Mouse (Mus musculus): ENCODE results near the gene Gm6408.
"Not testable (repeated sequence)": the region's sequence is repeated elsewhere in the genome, so short reads cannot be mapped to it uniquely, and the experiment has no call there.

Gm6408 gene

DNA sequence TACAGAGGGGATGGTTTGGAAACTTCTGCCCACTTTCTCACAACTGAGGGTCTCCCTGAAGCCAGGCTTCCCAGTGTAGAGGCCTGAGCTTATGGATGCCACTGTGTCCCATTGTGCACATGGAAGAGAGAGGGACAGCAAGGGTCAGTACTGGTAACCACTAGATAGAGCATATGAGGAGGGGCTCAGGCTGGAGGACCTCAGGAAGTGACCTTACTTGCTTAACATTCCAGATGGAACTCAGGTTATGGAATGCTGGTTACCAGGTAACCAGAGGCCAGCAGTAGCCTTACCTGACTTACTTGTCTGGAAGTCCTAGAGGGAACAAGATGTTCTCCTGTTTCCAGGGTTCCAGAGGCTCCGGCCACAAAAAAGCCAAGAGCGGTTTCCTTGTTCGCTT is at the start of gene Gm6408:
Gene Gm6408 (plus strand): TSS at position 301 of the 400 bp plus-strand sequence.
- not testable (repeated sequence) for DNase-seq (ENCODE audit: low spot score)

DNA sequence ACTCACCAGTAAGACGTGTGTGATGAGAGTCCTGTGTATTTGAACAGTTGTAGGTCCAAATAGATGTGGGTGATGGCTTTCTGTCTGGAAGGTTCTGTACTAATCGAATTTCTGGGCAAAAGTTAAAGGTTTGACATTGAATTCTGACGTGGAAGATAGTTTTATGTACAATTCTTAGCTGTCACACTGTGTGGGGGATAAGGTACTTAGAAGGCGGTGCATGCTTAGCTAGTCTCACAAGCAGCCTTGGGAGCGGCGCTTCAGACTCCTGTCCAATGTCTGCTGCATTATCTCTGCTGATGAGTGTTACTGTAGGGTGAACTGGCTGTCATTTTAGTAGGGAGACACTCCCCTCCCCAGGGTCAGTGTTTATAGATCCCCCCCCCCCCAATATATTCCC is 49.3 kb upstream of the Gm6408 start:
- no peak for DNase-seq (ENCODE audit: low spot score)

DNA sequence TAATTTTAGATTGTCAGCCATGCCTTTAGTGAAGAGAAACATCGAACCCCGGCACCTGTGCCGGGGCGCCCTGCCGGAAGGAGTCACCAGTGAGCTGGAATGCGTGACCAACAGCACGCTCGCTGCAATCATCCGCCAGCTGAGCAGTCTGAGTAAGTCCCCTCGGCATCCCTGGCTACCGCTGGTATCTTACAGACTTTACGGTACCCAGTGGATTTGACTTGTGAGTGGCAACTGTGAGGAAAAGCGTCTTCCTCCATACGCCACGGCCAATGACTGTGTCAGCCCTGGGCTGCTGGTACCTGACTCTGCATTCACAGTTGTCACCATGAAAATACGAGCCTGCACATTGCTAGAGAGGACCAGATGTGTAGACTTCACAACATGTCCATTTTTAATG is 46.4 kb upstream of the Gm6408 start:
- no peak for DNase-seq (ENCODE audit: low spot score)

DNA sequence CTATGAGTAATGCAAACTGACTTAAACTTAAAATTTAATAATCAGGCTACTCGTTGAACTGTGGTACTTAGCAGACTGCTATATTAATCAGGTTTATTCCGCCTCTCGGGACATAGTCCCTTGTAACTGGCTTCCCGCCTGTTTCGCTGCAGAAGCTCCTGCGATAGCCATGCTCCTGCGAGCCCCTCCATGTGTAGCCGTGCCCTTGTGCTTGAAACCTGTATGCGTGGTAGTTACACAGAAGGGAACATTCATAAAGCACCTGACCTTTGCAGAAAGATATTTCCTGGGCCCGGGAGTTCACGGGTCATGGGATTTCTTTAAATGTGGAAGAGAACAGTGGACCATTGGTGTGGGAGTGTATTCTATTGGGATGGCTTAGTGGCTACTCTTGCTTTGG is 45.0 kb upstream of the Gm6408 start:
- DNase-seq (ENCODE audit: low spot score): no peak

DNA sequence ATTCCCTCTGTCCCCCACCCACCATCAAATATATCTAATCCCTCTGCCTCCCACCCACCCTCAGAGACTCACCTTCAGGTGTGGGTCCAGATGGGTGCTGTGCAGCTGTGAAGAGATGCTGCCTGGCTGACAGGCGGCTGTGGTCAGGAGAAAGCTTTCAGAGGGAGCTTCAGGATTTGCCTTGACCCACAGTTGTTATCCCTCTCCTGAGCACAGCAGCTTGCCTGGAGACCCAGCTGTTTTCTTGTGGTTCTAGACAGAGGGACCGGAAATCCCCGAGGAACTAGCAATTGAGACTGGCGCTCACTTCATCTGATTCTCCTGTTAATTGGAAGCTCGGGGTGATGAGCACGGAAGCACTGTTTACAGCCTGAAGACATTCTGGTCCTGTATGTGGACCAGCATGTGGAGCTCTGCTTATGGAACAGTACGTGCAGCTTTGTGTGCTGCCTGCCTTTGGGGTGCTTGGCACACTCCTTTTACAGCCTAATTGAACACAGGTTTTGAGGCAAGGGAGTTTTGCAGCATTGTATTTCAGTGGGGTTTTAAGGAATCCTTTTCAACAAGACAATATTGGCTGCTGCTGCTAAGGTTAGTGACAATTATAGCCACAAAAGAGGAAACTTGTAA is 42.5 kb upstream of the Gm6408 start:
- DNase-seq (ENCODE audit: low spot score): no peak

DNA sequence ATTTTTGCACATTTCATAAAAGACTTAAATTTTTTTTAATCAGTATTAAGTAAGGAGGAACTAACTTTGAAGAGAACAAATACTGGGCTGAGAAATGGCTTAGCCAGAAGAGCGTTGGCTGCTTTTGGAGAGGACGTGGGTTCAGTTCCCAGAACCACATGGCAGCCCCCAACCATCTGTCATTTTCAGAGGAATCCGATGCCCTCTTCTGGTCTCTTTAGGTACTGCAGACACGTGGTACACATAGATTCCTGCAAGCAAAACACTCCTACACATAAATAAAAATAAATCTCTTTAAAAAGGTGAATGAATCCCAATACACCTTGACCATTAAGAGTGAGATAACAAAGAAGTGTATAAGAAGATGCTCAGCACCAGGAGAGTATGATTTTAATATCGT is 41.5 kb upstream of the Gm6408 start:
- no peak for DNase-seq (ENCODE audit: low spot score)

DNA sequence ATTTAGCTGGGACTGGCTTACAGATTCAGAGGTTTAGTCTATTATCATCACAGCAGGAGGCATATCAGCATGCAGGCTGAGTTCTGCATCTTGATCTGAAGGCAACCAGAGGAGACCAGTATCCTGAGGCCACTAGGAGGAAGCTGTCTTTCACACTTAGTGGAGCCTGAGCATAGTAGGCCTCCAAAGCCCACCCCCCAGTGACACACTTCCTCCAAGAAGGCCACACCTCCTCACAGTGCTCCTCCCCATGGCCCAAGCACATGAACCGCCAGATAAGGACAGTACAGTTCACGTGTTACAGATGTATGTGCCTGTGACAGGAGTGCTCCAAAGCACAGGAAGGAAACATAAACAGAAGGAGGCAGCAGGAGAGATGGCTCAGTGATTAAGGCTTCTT is 39.0 kb upstream of the Gm6408 start:
- no peak for DNase-seq (ENCODE audit: low spot score)

DNA sequence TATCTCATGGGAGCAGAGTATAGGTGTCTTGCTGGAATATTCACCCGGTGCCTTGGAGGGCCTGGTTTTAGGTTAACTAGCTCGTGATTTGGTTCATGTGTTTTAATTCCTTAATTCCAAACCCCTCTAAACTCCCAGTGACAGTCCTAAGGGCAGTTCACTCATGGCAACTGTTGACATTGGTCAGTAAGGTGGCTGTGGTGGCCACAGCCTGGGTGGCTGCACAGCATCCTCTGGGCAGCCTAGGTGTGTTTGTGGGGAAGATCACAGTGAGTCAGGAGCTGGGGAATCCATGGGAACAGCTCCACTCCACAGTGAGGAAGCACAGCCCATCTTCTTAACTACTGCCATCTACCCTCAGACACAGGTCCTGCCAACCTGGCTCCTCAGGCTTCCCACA is 35.1 kb upstream of the Gm6408 start:
- no peak for DNase-seq (ENCODE audit: low spot score)

DNA sequence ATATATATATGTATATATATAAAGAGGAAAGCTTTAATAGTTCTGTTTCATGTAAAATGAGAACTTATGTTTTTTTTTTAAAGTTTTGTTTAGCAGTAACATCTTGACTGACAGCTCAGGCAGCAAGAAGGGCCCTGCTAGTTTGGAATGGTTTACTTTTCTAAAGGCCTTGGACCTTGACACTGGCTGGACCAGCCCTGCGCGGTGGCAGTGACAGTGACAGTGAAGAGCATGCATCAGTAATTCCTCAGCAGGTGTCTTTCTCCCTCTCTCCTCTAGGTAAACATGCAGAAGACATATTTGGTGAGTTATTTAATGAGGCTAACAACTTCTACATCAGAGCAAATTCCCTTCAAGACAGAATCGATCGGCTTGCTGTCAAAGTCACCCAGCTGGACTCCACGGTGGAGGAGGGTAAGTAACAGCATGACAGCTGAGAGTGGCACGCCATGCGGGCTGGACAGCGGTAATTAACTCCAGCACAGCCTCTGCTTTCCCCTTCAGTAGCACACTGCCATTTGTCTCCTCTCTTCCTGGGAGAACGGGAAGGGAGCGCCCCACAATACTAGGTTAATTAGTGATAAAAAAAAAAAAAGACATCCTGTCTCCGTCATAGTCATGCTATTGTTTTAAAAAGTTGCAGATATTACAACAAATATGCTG is 30.0 kb upstream of the Gm6408 start:
- no peak for DNase-seq (ENCODE audit: low spot score)

DNA sequence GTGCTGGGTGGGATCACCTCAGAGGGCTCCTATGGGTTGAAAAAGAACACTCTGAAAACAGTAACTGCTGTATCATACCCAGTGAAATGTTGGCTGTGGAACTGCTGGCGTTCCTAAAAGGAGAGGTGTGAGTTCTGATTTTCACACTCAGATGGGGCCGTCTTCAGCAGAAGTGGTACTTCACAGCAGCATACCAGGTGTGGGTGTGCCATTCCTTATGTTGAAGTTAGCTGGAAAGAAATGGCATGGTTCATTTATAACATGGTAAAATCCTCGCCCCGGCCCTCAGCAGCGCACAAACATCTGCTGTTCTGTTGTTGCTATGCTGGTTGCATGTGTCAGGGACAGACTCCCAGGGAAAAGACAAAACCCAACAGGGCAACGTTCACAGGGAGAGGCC is 28.2 kb upstream of the Gm6408 start:
- no peak for DNase-seq (ENCODE audit: low spot score)

DNA sequence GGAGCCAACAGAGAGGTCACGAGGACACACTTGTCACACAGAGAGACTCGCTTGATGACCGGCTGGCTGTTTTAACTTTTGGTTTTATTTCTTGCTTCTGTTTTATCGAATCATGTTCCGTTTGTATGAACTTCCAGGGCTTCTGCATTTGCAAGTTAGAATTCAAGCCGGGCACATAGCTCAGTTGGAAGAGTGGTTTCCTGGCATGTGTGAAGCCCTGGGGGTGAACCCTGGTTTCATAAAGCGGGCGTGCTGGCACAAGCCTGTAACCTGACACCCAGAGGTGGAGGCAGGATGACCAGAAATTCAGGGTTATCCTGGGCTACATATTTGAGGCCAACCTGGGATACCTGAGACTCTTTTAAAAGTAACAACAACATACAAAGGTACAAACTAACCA is 20.2 kb upstream of the Gm6408 start:
- DNase-seq (ENCODE audit: low spot score): no peak

DNA sequence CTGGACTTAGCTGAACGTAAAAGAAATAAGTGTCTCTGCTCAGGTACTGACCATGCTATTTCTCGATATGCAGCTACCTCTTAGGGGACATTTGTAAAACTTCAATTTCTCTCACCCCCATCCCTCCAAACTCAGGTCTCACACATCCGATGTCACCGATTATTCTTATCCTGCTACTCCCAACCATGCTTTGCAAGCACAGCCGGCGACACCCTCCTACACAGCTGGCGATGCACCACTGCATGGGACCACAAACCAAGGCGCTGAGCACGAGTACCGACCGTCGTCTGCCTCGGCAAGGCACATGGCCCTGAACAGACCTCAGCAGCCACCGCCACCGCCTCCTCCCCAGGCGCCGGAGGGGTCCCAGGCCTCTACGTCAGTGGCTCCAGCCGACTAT is 15.1 kb upstream of the Gm6408 start:
- no peak for DNase-seq (ENCODE audit: low spot score)

DNA sequence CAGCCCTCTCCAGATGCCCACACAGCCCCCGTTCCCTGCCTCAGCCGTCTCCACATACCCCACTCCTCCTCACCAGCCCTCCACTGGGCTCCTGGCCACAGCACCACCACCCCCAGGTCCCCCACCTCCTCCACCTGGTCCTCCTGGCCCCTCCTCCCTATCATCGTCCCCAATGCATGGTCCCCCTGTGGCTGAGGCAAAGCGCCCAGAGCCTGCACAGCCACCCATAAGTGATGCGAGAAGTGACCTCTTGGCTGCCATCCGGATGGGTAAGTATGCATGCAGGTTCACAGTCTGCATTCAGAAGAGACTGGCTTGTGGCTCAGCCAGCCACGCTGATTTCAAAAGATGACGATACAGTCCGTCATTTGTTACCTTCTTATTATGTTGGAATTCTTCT is 13.5 kb upstream of the Gm6408 start:
- DNase-seq (ENCODE audit: low spot score): no peak

DNA sequence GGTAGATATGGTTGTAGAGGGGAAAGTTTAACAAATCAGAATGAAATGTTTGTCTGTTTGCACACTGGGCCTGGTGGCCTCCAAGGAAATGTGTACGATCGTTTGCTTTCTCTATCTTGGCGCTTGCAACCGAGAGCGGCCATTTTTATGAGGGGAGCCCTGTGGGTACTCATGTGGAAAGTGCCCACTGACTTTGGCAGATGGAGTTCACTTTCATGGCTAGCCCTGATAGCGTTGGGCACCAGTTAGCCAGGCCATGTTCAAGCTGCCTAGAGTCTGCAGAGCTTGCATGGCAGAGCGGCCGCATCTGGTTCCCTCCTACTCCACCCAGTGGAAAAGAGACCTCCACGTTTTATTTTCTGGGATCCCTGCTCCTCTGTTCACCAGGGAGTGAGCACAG is 10.9 kb upstream of the Gm6408 start:
- DNase-seq (ENCODE audit: low spot score): no peak

DNA sequence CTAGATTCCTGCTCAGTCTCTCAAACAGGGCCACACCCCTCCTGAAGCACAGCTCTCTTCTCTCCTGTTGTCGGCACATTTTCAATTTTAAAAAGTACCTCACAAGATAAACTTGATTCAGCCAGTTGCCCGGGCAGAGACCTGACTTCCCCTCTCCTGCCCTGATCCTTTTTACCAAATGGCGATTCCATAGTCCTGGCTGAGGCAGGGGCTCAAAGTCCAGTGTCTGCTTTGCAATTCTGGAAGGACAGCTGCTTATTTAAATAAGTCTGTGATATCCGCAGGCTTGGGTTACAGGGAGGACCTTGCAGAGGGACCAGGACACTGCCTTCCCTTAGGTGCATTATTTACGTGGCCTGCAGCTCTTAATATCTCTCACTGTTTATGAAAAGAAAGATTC is 10.5 kb upstream of the Gm6408 start:
- DNase-seq (ENCODE audit: low spot score): no peak

DNA sequence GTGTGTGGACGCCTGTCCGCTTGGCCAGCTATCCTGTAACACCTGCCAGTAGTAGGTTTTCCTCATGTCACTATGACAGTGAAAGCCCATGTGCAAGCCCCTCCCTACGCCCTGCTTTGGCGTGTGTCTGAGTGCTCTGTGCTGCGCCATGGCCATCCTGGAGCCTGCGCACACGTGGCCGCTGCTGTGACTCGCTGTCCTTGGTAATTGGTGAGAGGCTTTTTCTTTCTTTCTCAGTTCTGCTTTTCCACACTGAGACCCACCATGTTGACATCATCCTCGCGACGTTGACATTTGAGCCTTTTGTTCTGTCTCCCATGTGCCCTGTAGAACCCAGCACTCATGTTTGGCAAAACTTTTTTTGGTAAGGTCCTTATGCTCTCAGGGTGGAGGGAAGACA is 9.9 kb upstream of the Gm6408 start:
- DNase-seq (ENCODE audit: low spot score): no peak

DNA sequence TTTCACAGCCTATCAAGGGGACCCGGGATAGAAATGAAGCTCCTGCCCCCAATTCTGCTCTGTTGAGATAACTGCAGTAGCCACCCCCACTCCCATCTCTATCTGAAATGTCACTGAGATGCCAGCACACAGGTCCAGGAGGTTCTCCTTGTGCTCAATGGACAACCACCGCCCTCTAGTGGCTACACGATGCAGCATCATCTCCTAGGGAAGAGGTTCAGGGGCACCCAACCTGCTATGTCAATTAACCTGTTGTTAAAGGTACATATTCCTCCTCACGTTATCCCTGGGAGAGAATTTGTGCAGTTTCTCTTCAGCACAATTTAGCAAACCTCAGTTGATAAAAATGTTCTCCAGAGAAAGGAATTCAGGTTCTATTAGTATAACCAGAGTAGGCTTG is 2.2 kb upstream of the Gm6408 start:
- peak; percentile 64 for DNase-seq (ENCODE audit: low spot score)

DNA sequence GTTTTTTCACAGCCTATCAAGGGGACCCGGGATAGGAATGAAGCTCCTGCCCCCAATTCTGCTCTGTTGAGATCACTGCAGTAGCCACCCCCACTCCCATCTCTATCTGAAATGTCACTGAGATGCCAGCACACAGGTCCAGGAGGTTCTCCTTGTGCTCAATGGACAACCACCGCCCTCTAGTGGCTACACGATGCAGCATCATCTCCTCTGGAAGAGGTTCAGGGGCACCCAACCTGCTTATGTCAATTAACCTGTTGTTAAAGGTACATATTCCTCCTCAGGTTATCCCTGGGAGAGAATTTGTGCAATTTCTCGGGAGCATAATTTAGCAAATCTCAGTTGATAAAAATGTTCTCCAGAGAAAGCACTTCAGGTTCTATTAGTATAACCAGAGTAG is 7.2 kb downstream of the Gm6408 start:
- peak; percentile 47 for DNase-seq (ENCODE audit: low spot score)

DNA sequence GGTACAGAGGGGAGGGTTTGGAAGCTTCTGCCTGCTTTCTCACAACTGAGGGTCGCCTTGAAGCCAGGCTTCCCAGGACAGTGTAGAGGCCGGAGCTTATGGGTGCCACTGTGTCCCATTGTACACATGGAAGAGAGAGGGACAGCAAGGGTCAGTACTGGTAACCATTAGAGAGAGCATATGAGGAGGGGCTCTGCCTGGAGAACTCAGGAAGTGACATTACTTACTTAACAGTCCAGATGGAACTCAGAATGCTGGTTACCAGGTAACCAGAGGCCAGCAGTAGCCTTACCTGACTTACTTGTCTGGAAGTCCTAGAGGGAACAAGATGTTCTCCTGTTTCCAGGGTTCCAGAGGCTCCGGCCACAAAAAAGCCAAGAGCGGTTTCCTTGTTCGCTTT is 9.3 kb downstream of the Gm6408 start, which contains the start of gene Gm6370:
Gene Gm6370 (plus strand): TSS at position 301 of the 400 bp plus-strand sequence.
- not testable (repeated sequence) for DNase-seq (ENCODE audit: low spot score)

DNA sequence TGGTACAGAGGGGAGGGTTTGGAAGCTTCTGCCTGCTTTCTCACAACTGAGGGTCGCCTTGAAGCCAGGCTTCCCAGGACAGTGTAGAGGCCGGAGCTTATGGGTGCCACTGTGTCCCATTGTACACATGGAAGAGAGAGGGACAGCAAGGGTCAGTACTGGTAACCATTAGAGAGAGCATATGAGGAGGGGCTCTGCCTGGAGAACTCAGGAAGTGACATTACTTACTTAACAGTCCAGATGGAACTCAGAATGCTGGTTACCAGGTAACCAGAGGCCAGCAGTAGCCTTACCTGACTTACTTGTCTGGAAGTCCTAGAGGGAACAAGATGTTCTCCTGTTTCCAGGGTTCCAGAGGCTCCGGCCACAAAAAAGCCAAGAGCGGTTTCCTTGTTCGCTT is 20.3 kb downstream of the Gm6408 start, which contains the start of gene 4930449I24Rik:
Gene 4930449I24Rik (plus strand): TSS at position 301 of the 400 bp plus-strand sequence.
- not testable (repeated sequence) for DNase-seq (ENCODE audit: low spot score)

DNA sequence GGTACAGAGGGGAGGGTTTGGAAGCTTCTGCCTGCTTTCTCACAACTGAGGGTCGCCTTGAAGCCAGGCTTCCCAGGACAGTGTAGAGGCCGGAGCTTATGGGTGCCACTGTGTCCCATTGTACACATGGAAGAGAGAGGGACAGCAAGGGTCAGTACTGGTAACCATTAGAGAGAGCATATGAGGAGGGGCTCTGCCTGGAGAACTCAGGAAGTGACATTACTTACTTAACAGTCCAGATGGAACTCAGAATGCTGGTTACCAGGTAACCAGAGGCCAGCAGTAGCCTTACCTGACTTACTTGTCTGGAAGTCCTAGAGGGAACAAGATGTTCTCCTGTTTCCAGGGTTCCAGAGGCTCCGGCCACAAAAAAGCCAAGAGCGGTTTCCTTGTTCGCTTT is 32.1 kb downstream of the Gm6408 start, which contains the start of gene Gm3402:
Gene Gm3402 (plus strand): TSS at position 301 of the 400 bp plus-strand sequence.
- not testable (repeated sequence) for DNase-seq (ENCODE audit: low spot score)

DNA sequence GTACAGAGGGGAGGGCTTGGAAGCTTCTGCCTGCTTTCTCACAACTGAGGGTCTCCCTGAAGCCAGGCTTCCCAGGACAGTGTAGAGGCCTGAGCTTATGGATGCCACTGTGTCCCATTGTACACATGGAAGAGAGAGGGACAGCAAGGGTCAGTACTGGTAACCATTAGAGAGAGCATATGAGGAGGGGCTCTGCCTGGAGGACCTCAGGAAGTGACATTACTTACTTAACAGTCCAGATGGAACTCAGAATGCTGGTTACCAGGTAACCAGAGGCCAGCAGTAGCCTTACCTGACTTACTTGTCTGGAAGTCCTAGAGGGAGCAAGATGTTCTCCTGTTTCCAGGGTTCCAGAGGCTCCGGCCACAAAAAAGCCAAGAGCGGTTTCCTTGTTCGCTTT is 43.7 kb downstream of the Gm6408 start, which contains the start of gene Gm3404:
Gene Gm3404 (plus strand): TSS at position 301 of the 400 bp plus-strand sequence.
- DNase-seq (ENCODE audit: low spot score): not testable (repeated sequence)

Measured in layer of hippocampus, adult 11-12 months (tissue).